Mouse (Mus musculus) hindbrain, embryonic 14.5 days (tissue): ENCODE data around the gene Atp12a. TPM values are rescaled to one million over a fixed set of nuclear protein-coding genes. Genes with fewer than 3 reads are reported as not detected.

ENCODE experiments used
- ATAC-seq: fragments of 200-750 bp; cut with Nextera tagmentation; 2 replicates; pipeline ENCODE4 v1.8.0; 2017; ENCODE audit warnings: moderate number of reproducible peaks, mild to moderate bottlenecking, moderate TSS enrichment, moderate library complexity; ENCODE audit not compliant: low FRiP score
- DNase-seq: peaks from one replicate; pipeline ENCODE4 v3.0.0-alpha.2; 2015; ENCODE audit warnings: low spot score
- H3K27ac ChIP-seq: fragments of 300-500 bp; sonication (generic); 2 replicates; pipeline ENCODE4 v1.5.1; 2014; ENCODE audit warnings: mild to moderate bottlenecking, moderate library complexity
- H3K27me3 ChIP-seq: fragments of 300-500 bp; sonication (generic); 2 replicates; pipeline ENCODE4 v1.6.1; 2014; ENCODE audit warnings: mild to moderate bottlenecking, low read length, mixed read lengths; ENCODE audit not compliant: control insufficient read depth, insufficient read depth
- H3K36me3 ChIP-seq: fragments of 300-500 bp; sonication (generic); replicated peaks from 2 replicates; pipeline ENCODE4 v1.6.1; 2014; ENCODE audit not compliant: control insufficient read depth, insufficient read depth
- H3K4me1 ChIP-seq: fragments of 300-500 bp; sonication (generic); replicated peaks from 2 replicates; pipeline ENCODE4 v1.6.1; 2014; ENCODE audit warnings: antibody characterized with exemption, low read length, mixed read lengths; ENCODE audit not compliant: control insufficient read depth, insufficient read depth
- H3K4me2 ChIP-seq: fragments of 300-500 bp; sonication (generic); replicated peaks from 2 replicates; pipeline ENCODE4 v1.6.1; 2014; ENCODE audit warnings: mild to moderate bottlenecking, moderate library complexity
- H3K4me3 ChIP-seq: fragments of 300-500 bp; sonication (generic); replicated peaks from 2 replicates; pipeline ENCODE4 v1.5.1; 2014; ENCODE audit warnings: mild to moderate bottlenecking, low read length
- H3K9ac ChIP-seq: fragments of 300-500 bp; sonication (generic); 2 replicates; pipeline ENCODE4 v1.6.1; 2014
- H3K9me3 ChIP-seq: fragments of 300-500 bp; sonication (generic); 2 replicates; pipeline ENCODE4 v1.6.1; 2016; ENCODE audit warnings: low read length; ENCODE audit not compliant: control insufficient read depth
- WGBS: fragments of 180-500 bp; shearing (Covaris S2); extraction: QIAGEN DNeasy Blood & Tissue Kit; methylation state at CpG from one replicate; pipeline ENCODE4 v1.1.7; 2014; 5-methylcytosine and 5-hydroxymethylcytosine counted together
- polyA plus RNA-seq: library from polyadenylated mRNA; unstranded; fragments of >200 nt; fragmentation: Nextera tagmentation; extraction: Ambion mirVana; gene quantifications from 2 replicates; pipeline ENCODE4 v1.2.1, GENCODE M21; 2014

Atp12a gene
- polyA plus RNA-seq, 1 experiment from 2014 or later: 0.29 TPM

GRCm38 (mm10) chr14:56365292-56365691 is 424 bp downstream of the Atp12a start:
- Histone ChIP-seq H3K27me3 (peaks cover 52% of the 10 kb centered on the region), H3K4me3 (peak overlapping the region; percentile 48), H3K9ac (no peak overlapping the region), H3K36me3 (no peaks in the 10 kb centered on the region), H3K4me2 (peak overlapping the region; percentile 88), H3K9me3 (no peaks in the 10 kb centered on the region), H3K4me1 (no peaks in the 10 kb centered on the region), H3K27ac (no peak overlapping the region)
- DNase-seq (no peak), ATAC-seq (no peak)
- 28% methylated on average over 8 of the region's 8 CpGs for WGBS

- no peaks in the 10 kb centered on the region for H3K4me1 ChIP-seq
- no peak for ATAC-seq
- no peak for DNase-seq
- peaks cover 52% of the 10 kb centered on the region for H3K27me3 ChIP-seq
- no peaks in the 10 kb centered on the region for H3K9me3 ChIP-seq
- no peak overlapping the region for H3K4me2 ChIP-seq
- H3K4me3 ChIP-seq: no peak overlapping the region
- no peaks in the 10 kb centered on the region for H3K36me3 ChIP-seq
- 32% methylated on average over 15 of the region's 15 CpGs for WGBS
- H3K9ac ChIP-seq: no peak overlapping the region
- H3K27ac ChIP-seq: no peak overlapping the region
These were observed 1.8 kb downstream of the Atp12a start for GRCm38 (mm10) chr14:56366712-56367111.

GRCm38 (mm10) chr14:56368834-56369233 is 4.0 kb downstream of the Atp12a start:
- DNase-seq: peak; percentile 36
- Histone ChIP-seq H3K4me2 (no peak overlapping the region), H3K4me1 (no peaks in the 10 kb centered on the region), H3K9ac (no peak overlapping the region), H3K36me3 (no peaks in the 10 kb centered on the region), H3K27ac (no peak overlapping the region), H3K9me3 (no peaks in the 10 kb centered on the region), H3K4me3 (no peak overlapping the region), H3K27me3 (peaks cover 43% of the 10 kb centered on the region)
- 59% methylated on average over 3 of the region's 3 CpGs for WGBS
- ATAC-seq: no peak

GRCm38 (mm10) chr14:56375731-56376130 is 10.9 kb downstream of the Atp12a start:
- WGBS: 4% methylated on average over 6 of the region's 6 CpGs
- no peaks in the 10 kb centered on the region for H3K27me3 ChIP-seq
- peak; percentile 79; the same call in 1 of the 2 replicates for ATAC-seq

GRCm38 (mm10) chr14:56377745-56378144 is 12.9 kb downstream of the Atp12a start:
- ATAC-seq (no peak), DNase-seq (no peak)
- Histone ChIP-seq H3K27me3 (no peaks in the 10 kb centered on the region), H3K36me3 (no peaks in the 10 kb centered on the region), H3K4me2 (no peak overlapping the region), H3K27ac (no peak overlapping the region), H3K4me3 (no peak overlapping the region), H3K9me3 (no peaks in the 10 kb centered on the region), H3K9ac (no peak overlapping the region), H3K4me1 (no peaks in the 10 kb centered on the region)

More at GRCm38 (mm10) chr14:56375731-56376130, 10.9 kb downstream of the Atp12a start:
- no peak overlapping the region for H3K9ac ChIP-seq
- no peak overlapping the region for H3K4me2 ChIP-seq
- no peaks in the 10 kb centered on the region for H3K36me3 ChIP-seq
- no peak overlapping the region for H3K4me3 ChIP-seq
- no peaks in the 10 kb centered on the region for H3K4me1 ChIP-seq
- H3K27ac ChIP-seq: no peak overlapping the region
- peak; percentile 94 for DNase-seq
- H3K9me3 ChIP-seq: no peaks in the 10 kb centered on the region

GRCm38 (mm10) chr14:56379336-56379735 is 14.5 kb downstream of the Atp12a start:
- no peak overlapping the region for H3K27ac ChIP-seq
- H3K4me2 ChIP-seq: no peak overlapping the region
- no peaks in the 10 kb centered on the region for H3K36me3 ChIP-seq
- 58% methylated on average over 9 of the region's 9 CpGs for WGBS
- no peaks in the 10 kb centered on the region for H3K9me3 ChIP-seq
- H3K9ac ChIP-seq: no peak overlapping the region
- H3K4me1 ChIP-seq: no peaks in the 10 kb centered on the region
- no peak overlapping the region for H3K4me3 ChIP-seq
- ATAC-seq: no peak
- H3K27me3 ChIP-seq: no peaks in the 10 kb centered on the region
- DNase-seq: no peak

GRCm38 (mm10) chr14:56382366-56382765 is 17.5 kb downstream of the Atp12a start:
- no peaks in the 10 kb centered on the region for H3K27me3 ChIP-seq
- H3K9ac ChIP-seq: no peak overlapping the region
- H3K9me3 ChIP-seq: no peaks in the 10 kb centered on the region
- no peaks in the 10 kb centered on the region for H3K36me3 ChIP-seq
- no peak overlapping the region for H3K4me2 ChIP-seq
- no peak overlapping the region for H3K4me3 ChIP-seq
- 92% methylated on average over 4 of the region's 4 CpGs for WGBS
- ATAC-seq (no peak), DNase-seq (no peak)
- no peaks in the 10 kb centered on the region for H3K4me1 ChIP-seq
- no peak overlapping the region for H3K27ac ChIP-seq

- 60% methylated on average over 3 of the region's 3 CpGs for WGBS
- ATAC-seq (no peak), DNase-seq (no peak)
- Histone ChIP-seq H3K4me2 (no peak overlapping the region), H3K9ac (no peak overlapping the region), H3K4me1 (no peaks in the 10 kb centered on the region), H3K4me3 (no peak overlapping the region), H3K9me3 (no peaks in the 10 kb centered on the region), H3K27me3 (no peaks in the 10 kb centered on the region), H3K27ac (no peak overlapping the region), H3K36me3 (no peaks in the 10 kb centered on the region)
These were observed 25.4 kb downstream of the Atp12a start for GRCm38 (mm10) chr14:56390247-56390646.

GRCm38 (mm10) chr14:56393704-56394312 is 28.9 kb downstream of the Atp12a start:
- Histone ChIP-seq H3K9ac (no peak overlapping the region), H3K4me3 (no peak overlapping the region), H3K27ac (no peak overlapping the region), H3K9me3 (no peaks in the 10 kb centered on the region), H3K27me3 (no peaks in the 10 kb centered on the region), H3K36me3 (no peaks in the 10 kb centered on the region), H3K4me1 (no peaks in the 10 kb centered on the region), H3K4me2 (no peak overlapping the region)
- ATAC-seq: no peak
- WGBS: 14% methylated on average over 2 of the region's 2 CpGs
- DNase-seq: no peak

GRCm38 (mm10) chr14:56398001-56398400 is 33.1 kb downstream of the Atp12a start:
- no peak overlapping the region for H3K4me2 ChIP-seq
- DNase-seq (peak; percentile 62), ATAC-seq (no peak)
- no peak overlapping the region for H3K4me3 ChIP-seq
- no peak overlapping the region for H3K27ac ChIP-seq
- H3K9me3 ChIP-seq: no peaks in the 10 kb centered on the region
- no peak overlapping the region for H3K9ac ChIP-seq
- H3K27me3 ChIP-seq: no peaks in the 10 kb centered on the region
- H3K36me3 ChIP-seq: no peaks in the 10 kb centered on the region
- no peaks in the 10 kb centered on the region for H3K4me1 ChIP-seq
